Mouse (Mus musculus): ENCODE measurements at regions not wholly inside any gene's neighbourhood (a gene's known extent, or its start where the extent isn't known, plus 50 kb on each side); places are given as distances from the start of the nearest gene placed in this dataset.
"Not testable (repeated sequence)": the region's sequence is repeated elsewhere in the genome, so short reads cannot be mapped to it uniquely, and the experiment has no call there.

DNA sequence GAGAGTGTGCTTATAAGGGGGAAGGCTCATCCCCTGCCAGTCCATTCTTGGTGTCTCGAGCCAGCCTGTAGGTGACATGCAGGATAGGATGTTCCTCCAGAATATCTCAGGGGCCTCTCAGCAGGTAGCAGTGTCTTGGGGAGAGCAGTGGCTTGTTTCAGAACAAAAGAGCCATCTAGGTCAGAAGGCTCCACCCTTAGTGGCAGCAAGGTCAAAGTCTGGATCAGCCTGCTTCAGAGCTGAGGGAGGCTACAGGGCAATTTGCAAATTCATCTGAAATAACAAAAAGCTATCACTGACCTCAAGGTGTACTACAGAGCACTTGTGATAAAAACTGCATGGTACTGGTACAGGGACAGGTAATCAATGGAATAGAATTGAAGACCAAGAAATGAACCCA, 1679.5 kb downstream of the Stim2 start:
- intact Hi-C loops (cut with DNase I); H3K27ac ChIP-seq; DNase-seq; H3K4me3 ChIP-seq: not testable (repeated sequence)

- Histone ChIP-seq H3K4me3 (no peak overlapping the region), H3K27ac (no peak overlapping the region)
- intact Hi-C loops (cut with DNase I) = no loop called here
- no peak for TF ChIP-seq CTCF (IDR thresholded peaks at IDR 0.05)
- no peak for DNase-seq
These were observed 1692.9 kb downstream of the Stim2 start for GRCm38 (mm10) chr5:55691114-55691742.

- no peak for TF ChIP-seq CTCF (IDR thresholded peaks at IDR 0.05)
- intact Hi-C loops (cut with DNase I) = no loop called here
- Histone ChIP-seq H3K4me3 (no peak overlapping the region), H3K27ac (no peak overlapping the region)
- DNase-seq = no peak
These were observed 1706.2 kb downstream of the Stim2 start for GRCm38 (mm10) chr5:55704512-55704911.

- intact Hi-C loops (cut with DNase I) = loop anchor here (2.0 kb wide), 1 partner anchor 29 kb away; no protein-coding TSS in a partner anchor
- DNase-seq = no peak
- no peak for TF ChIP-seq CTCF (IDR thresholded peaks at IDR 0.05)
- H3K27ac ChIP-seq = no peak overlapping the region
- no peak overlapping the region for H3K4me3 ChIP-seq
These were observed 1713.5 kb downstream of the Stim2 start for GRCm38 (mm10) chr5:55711786-55712185.

DNA sequence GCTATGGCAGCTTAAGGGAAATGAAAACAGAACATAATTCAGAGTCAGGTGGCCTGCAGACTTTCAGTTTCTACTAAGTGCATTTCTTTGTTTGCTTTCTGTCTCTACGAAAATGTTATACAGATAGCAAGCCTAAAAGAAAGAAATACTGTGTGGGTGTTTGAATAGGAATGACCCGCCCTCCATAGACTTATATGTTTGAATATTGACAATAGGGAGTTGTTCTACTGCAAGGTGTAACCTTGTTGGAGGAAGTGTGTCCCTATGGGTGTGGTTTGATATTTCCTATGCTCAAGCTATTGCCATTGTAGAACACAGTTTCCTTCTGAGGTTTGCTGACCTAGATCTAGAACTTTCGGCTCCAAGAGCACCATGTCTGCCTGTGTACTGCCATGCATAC, 1736.8 kb downstream of the Stim2 start:
- no peak overlapping the region for H3K27ac ChIP-seq
- no peak for DNase-seq
- intact Hi-C loops (cut with DNase I) = no loop called here
- no peak overlapping the region for H3K4me3 ChIP-seq
- no peak for TF ChIP-seq CTCF (IDR thresholded peaks at IDR 0.05)

GRCm38 (mm10) chr5:55761777-55762176, 1763.5 kb downstream of the Stim2 start:
- no peak for DNase-seq
- TF ChIP-seq CTCF (IDR thresholded peaks at IDR 0.05) = no peak
- Histone ChIP-seq H3K4me3 (no peak overlapping the region), H3K27ac (no peak overlapping the region)
- intact Hi-C loops (cut with DNase I) = no loop called here

- H3K27ac ChIP-seq = no peak overlapping the region
- TF ChIP-seq CTCF (IDR thresholded peaks at IDR 0.05) = no peak
- no peak overlapping the region for H3K4me3 ChIP-seq
- DNase-seq = no peak
- intact Hi-C loops (cut with DNase I) = no loop called here
These were observed 1793.7 kb downstream of the Stim2 start for GRCm38 (mm10) chr5:55791755-55792629.

DNA sequence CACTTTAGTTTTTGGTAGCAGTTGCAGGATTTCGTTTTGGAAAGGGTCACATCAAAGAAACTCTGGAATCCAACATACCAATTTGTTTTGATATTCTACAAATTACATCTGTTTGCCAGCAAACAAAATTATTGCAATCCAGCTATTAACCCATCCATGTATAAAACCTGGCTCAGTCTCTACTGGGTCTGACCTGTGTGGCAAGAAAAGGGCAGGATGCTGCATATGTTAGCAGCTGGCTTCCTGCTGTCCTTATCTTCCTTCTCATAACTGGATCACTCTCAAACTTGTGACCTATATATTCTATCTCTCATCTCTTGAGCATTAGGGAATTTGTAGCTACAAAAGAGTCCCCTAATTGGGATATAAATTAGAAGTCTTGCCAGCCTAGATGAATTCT, 1794.4 kb downstream of the Stim2 start:
- no peak for TF ChIP-seq CTCF (IDR thresholded peaks at IDR 0.05)
- no peak for DNase-seq
- Histone ChIP-seq H3K4me3 (no peak overlapping the region), H3K27ac (no peak overlapping the region)
- intact Hi-C loops (cut with DNase I) = no loop called here

Data from gastrocnemius, adult 2 months (tissue).